Mouse (Mus musculus) forebrain, embryonic 12.5 days (tissue): ENCODE measurements around the gene Tsks. TPM values are rescaled to one million over a fixed set of nuclear protein-coding genes. Genes with fewer than 3 reads are reported as not detected.

Experiments
- ATAC-seq: fragments of 200-750 bp; cut with Nextera tagmentation; 2 replicates; pipeline ENCODE4 v1.8.0; 2017; ENCODE audit warnings: moderate TSS enrichment; ENCODE audit not compliant: low FRiP score
- H3K27ac ChIP-seq: fragments of 300-500 bp; sonication (generic); 2 replicates; pipeline ENCODE4 v1.5.1; 2016; ENCODE audit warnings: mild to moderate bottlenecking
- H3K27me3 ChIP-seq: fragments of 300-500 bp; sonication (generic); 2 replicates; pipeline ENCODE4 v1.6.1; 2016; ENCODE audit warnings: mild to moderate bottlenecking
- H3K36me3 ChIP-seq: fragments of 300-500 bp; sonication (generic); replicated peaks from 2 replicates; pipeline ENCODE4 v1.6.1; 2016; ENCODE audit warnings: mild to moderate bottlenecking
- H3K4me1 ChIP-seq: fragments of 300-500 bp; sonication (generic); 2 replicates; pipeline ENCODE4 v1.6.1; 2016
- H3K4me2 ChIP-seq: fragments of 300-500 bp; sonication (generic); 2 replicates; pipeline ENCODE4 v1.6.1; 2016; ENCODE audit warnings: mild to moderate bottlenecking, moderate library complexity
- H3K4me3 ChIP-seq: fragments of 300-500 bp; sonication (generic); replicated peaks from 2 replicates; pipeline ENCODE4 v1.5.1; 2016; ENCODE audit warnings: mild to moderate bottlenecking
- H3K9ac ChIP-seq: fragments of 300-500 bp; sonication (generic); 2 replicates; pipeline ENCODE4 v1.6.1; 2016; ENCODE audit warnings: mild to moderate bottlenecking
- H3K9me3 ChIP-seq: fragments of 300-500 bp; sonication (generic); 2 replicates; pipeline ENCODE4 v1.6.1; 2016
- WGBS: fragments of 180-500 bp; shearing (Covaris S2); methylation state at CpG from one replicate; pipeline ENCODE4 v1.1.7; 2016; 5-methylcytosine and 5-hydroxymethylcytosine counted together
- polyA plus RNA-seq: library from polyadenylated mRNA; unstranded; fragments of >200 nt; fragmentation: Nextera tagmentation; extraction: Ambion mirVana; gene quantifications from 2 replicates; pipeline ENCODE4 v1.2.1, GENCODE M21; 2016

Gene Tsks
- polyA plus RNA-seq, 1 experiment from 2014 or later: 0.27 TPM

GRCm38 (mm10) chr7:44985595-44986191 lies 42.7 kb downstream of the Tsks start:
- H3K27me3 ChIP-seq: no peaks in the 10 kb centered on the region
- H3K36me3 ChIP-seq: peaks cover 36% of the 10 kb centered on the region
- H3K4me2 ChIP-seq: peak overlapping the region; percentile 68
- peaks cover 43% of the 10 kb centered on the region for H3K4me1 ChIP-seq
- H3K27ac ChIP-seq: peak overlapping the region; percentile 93
- H3K9ac ChIP-seq: peak overlapping the region; percentile 97
- H3K4me3 ChIP-seq: peak overlapping the region; percentile 96
- no peaks in the 10 kb centered on the region for H3K9me3 ChIP-seq
- under 1% methylated on average over 44 of the region's 45 CpGs for WGBS
- ATAC-seq: peak; percentile 18

- under 1% methylated on average over 42 of the region's 42 CpGs for WGBS
- peak; percentile 96 for ATAC-seq
These were observed 43.3 kb downstream of the Tsks start, which contains the start of gene Prmt1 for GRCm38 (mm10) chr7:44986192-44986878. Prmt1 (minus strand) TSS chr7:44986568.

GRCm38 (mm10) chr7:44986879-44987718 lies 44.1 kb downstream of the Tsks start:
- Histone ChIP-seq H3K27ac (peak overlapping the region; percentile 95), H3K9ac (peak overlapping the region; percentile 84), H3K4me1 (peaks cover 43% of the 10 kb centered on the region), H3K4me3 (peak overlapping the region; percentile 96), H3K36me3 (peaks cover 35% of the 10 kb centered on the region), H3K9me3 (no peaks in the 10 kb centered on the region), H3K27me3 (no peaks in the 10 kb centered on the region), H3K4me2 (peak overlapping the region; percentile 72)
- WGBS: under 1% methylated on average over 29 of the region's 29 CpGs
- peak; percentile 22 for ATAC-seq

More at GRCm38 (mm10) chr7:44986192-44986878, 43.3 kb downstream of the Tsks start, which contains the start of gene Prmt1:
- H3K9ac ChIP-seq: peak within 1 kb of the TSS; percentile 97
- no peaks in the 10 kb centered on the region for H3K27me3 ChIP-seq
- peaks cover 35% of the 10 kb centered on the region for H3K36me3 ChIP-seq
- H3K4me1 ChIP-seq: peaks cover 43% of the 10 kb centered on the region
- H3K4me2 ChIP-seq: peak within 1 kb of the TSS; percentile 72
- peak within 1 kb of the TSS; percentile 95 for H3K27ac ChIP-seq
- H3K4me3 ChIP-seq: peak within 1 kb of the TSS; percentile 96
- no peaks in the 10 kb centered on the region for H3K9me3 ChIP-seq

- ATAC-seq: no peak
- Histone ChIP-seq H3K27me3 (no peaks in the 10 kb centered on the region), H3K36me3 (peaks cover 62% of the 10 kb centered on the region), H3K4me2 (peak overlapping the region; percentile 66), H3K4me1 (peaks cover 32% of the 10 kb centered on the region), H3K4me3 (peak overlapping the region; percentile 66), H3K9ac (peak overlapping the region; percentile 80), H3K27ac (peak overlapping the region; percentile 57; the same call in 1 of the 2 replicates), H3K9me3 (no peaks in the 10 kb centered on the region)
- WGBS: 18% methylated on average over 10 of the region's 10 CpGs
These were observed 53.7 kb downstream of the Tsks start for GRCm38 (mm10) chr7:44996672-44997071.

- H3K27ac ChIP-seq: peak within 1 kb of the TSS; percentile 82
- peak; percentile 92 for ATAC-seq
- H3K27me3 ChIP-seq: no peaks in the 10 kb centered on the region
- H3K4me3 ChIP-seq: peak within 1 kb of the TSS; percentile 66
- H3K9me3 ChIP-seq: no peaks in the 10 kb centered on the region
- peak within 1 kb of the TSS; percentile 66 for H3K4me2 ChIP-seq
- peaks cover 32% of the 10 kb centered on the region for H3K4me1 ChIP-seq
- peak within 1 kb of the TSS; percentile 80 for H3K9ac ChIP-seq
- H3K36me3 ChIP-seq: peaks cover 62% of the 10 kb centered on the region
- under 1% methylated on average over 43 of the region's 43 CpGs for WGBS
These were observed 54.4 kb downstream of the Tsks start, which contains the start of gene Irf3 for GRCm38 (mm10) chr7:44997231-44997939. Irf3 (plus strand) TSS chr7:44997648.

GRCm38 (mm10) chr7:44997940-44998428 lies 55.0 kb downstream of the Tsks start:
- H3K36me3 ChIP-seq: peaks cover 62% of the 10 kb centered on the region
- H3K27ac ChIP-seq: peak overlapping the region; percentile 82
- no peaks in the 10 kb centered on the region for H3K9me3 ChIP-seq
- no peaks in the 10 kb centered on the region for H3K27me3 ChIP-seq
- WGBS: 5% methylated on average over 15 of the region's 15 CpGs
- H3K4me2 ChIP-seq: peak overlapping the region; percentile 66
- peak overlapping the region; percentile 80 for H3K9ac ChIP-seq
- peaks cover 32% of the 10 kb centered on the region for H3K4me1 ChIP-seq
- ATAC-seq: no peak
- peak overlapping the region; percentile 66 for H3K4me3 ChIP-seq

- Histone ChIP-seq H3K27me3 (no peaks in the 10 kb centered on the region), H3K4me2 (peak within 1 kb of the TSS; percentile 66), H3K4me3 (peak within 1 kb of the TSS; percentile 66), H3K27ac (peak within 1 kb of the TSS; percentile 82), H3K36me3 (peaks cover 62% of the 10 kb centered on the region), H3K4me1 (peaks cover 32% of the 10 kb centered on the region), H3K9ac (peak within 1 kb of the TSS; percentile 80), H3K9me3 (no peaks in the 10 kb centered on the region)
- ATAC-seq: no peak
- WGBS: 4% methylated on average over 18 of the region's 18 CpGs
These were observed 55.5 kb downstream of the Tsks start, which contains the start of gene Bcl2l12 for GRCm38 (mm10) chr7:44998501-44998955. Bcl2l12 (minus strand) TSS chr7:44998712.

- Histone ChIP-seq H3K27me3 (no peaks in the 10 kb centered on the region), H3K4me2 (no peak overlapping the region), H3K27ac (no peak overlapping the region), H3K4me1 (peaks cover 32% of the 10 kb centered on the region), H3K36me3 (peaks cover 62% of the 10 kb centered on the region), H3K9me3 (no peaks in the 10 kb centered on the region), H3K9ac (no peak overlapping the region), H3K4me3 (no peak overlapping the region)
- WGBS: 90% methylated on average over 11 of the region's 11 CpGs
- ATAC-seq: no peak
These were observed 56.7 kb downstream of the Tsks start for GRCm38 (mm10) chr7:44999753-45000152.

- Histone ChIP-seq H3K27ac (no peak overlapping the region), H3K9me3 (no peaks in the 10 kb centered on the region), H3K4me3 (0 out of 2 replicates have a peak overlapping the region, but pooled peaks have one; percentile 1), H3K4me2 (no peak overlapping the region), H3K36me3 (peaks cover 62% of the 10 kb centered on the region), H3K27me3 (no peaks in the 10 kb centered on the region), H3K4me1 (peaks cover 32% of the 10 kb centered on the region), H3K9ac (peak overlapping the region; percentile 21; the same call in 1 of the 2 replicates)
- WGBS: 89% methylated on average over 21 of the region's 21 CpGs
- no peak for ATAC-seq
These were observed 57.6 kb downstream of the Tsks start for GRCm38 (mm10) chr7:45000539-45001114.

GRCm38 (mm10) chr7:45002440-45002839 lies 59.4 kb downstream of the Tsks start:
- no peak for ATAC-seq
- Histone ChIP-seq H3K9me3 (no peaks in the 10 kb centered on the region), H3K4me3 (no peak overlapping the region), H3K9ac (no peak overlapping the region), H3K4me2 (no peak overlapping the region), H3K27ac (no peak overlapping the region), H3K36me3 (peaks cover 81% of the 10 kb centered on the region), H3K27me3 (no peaks in the 10 kb centered on the region), H3K4me1 (peaks cover 19% of the 10 kb centered on the region)
- WGBS: 89% methylated on average over 7 of the region's 7 CpGs

GRCm38 (mm10) chr7:45004546-45004945 lies 61.5 kb downstream of the Tsks start:
- no peaks in the 10 kb centered on the region for H3K27me3 ChIP-seq

More at GRCm38 (mm10) chr7:45004546-45004945, 61.5 kb downstream of the Tsks start:
- no peak overlapping the region for H3K4me3 ChIP-seq
- no peak overlapping the region for H3K27ac ChIP-seq
- no peak overlapping the region for H3K9ac ChIP-seq
- WGBS: 87% methylated on average over 3 of the region's 3 CpGs
- no peak for ATAC-seq
- H3K4me1 ChIP-seq: peaks cover 2% of the 10 kb centered on the region
- no peaks in the 10 kb centered on the region for H3K9me3 ChIP-seq
- peaks cover 99% of the 10 kb centered on the region for H3K36me3 ChIP-seq
- H3K4me2 ChIP-seq: no peak overlapping the region
